Mouse (Mus musculus) MEL (cell line): ENCODE measurements around the gene Rgcc. TPM values are rescaled to one million over a fixed set of nuclear protein-coding genes. Genes with fewer than 3 reads are reported as not detected.

Source experiments
- DNase-seq: peaks from one replicate; pipeline ENCODE4 v3.0.0; 2011; ENCODE audit warnings: low read depth, low spot score
- H3K27ac ChIP-seq: 2 replicates; pipeline ENCODE4 v1.5.1; 2012; ENCODE audit warnings: low read depth, mild to moderate bottlenecking, control low read depth, low read length, moderate library complexity; ENCODE audit not compliant: control insufficient read depth
- H3K27me3 ChIP-seq, 2 experiments: fragments of 150-350 bp in 1 of 2; sonication (generic) in 1 of 2; 2 replicates each; pipeline ENCODE4 v1.6.1; 2012; ENCODE audit warnings: low read length in 2 of 2, mild to moderate bottlenecking in 2 of 2, improper control_type of control experiment in 1 of 2, moderate library complexity in 1 of 2; ENCODE audit not compliant: insufficient read depth in 2 of 2, control insufficient read depth in 1 of 2
- H3K36me3 ChIP-seq, 2 experiments: 2 replicates each; pipeline ENCODE4 v1.6.1; 2012 to 2014; ENCODE audit warnings: low read length in 2 of 2, improper control_type of control experiment in 1 of 2, inconsistent platforms in 1 of 2, mild to moderate bottlenecking in 1 of 2; ENCODE audit not compliant: insufficient read depth in 2 of 2, control insufficient read depth in 1 of 2
- H3K4me1 ChIP-seq, 2 experiments: fragments of 150-350 bp in 1 of 2; sonication (generic) in 1 of 2; 2 replicates each; pipeline ENCODE4 v1.6.1; 2012; ENCODE audit warnings: low read length in 2 of 2, improper control_type of control experiment in 1 of 2, mild to moderate bottlenecking in 1 of 2; ENCODE audit not compliant: insufficient read depth in 2 of 2, control insufficient read depth in 1 of 2
- H3K4me3 ChIP-seq, 2 experiments: fragments of 150-350 bp in 1 of 2; sonication (generic) in 1 of 2; 2 replicates each; pipeline ENCODE4 v1.5.1; 2012; ENCODE audit warnings: low read depth in 2 of 2, low read length in 2 of 2, mild to moderate bottlenecking in 2 of 2, moderate library complexity in 2 of 2, control low read depth in 1 of 2, improper control_type of control experiment in 1 of 2; ENCODE audit not compliant: control insufficient read depth in 1 of 2, insufficient read depth in 1 of 2
- H3K79me2 ChIP-seq: 2 replicates; pipeline ENCODE4 v1.6.1; 2012; ENCODE audit warnings: mild to moderate bottlenecking, low read length, moderate library complexity; ENCODE audit not compliant: control insufficient read depth, poor library complexity, insufficient read depth
- H3K9ac ChIP-seq: 2 replicates; pipeline ENCODE4 v1.6.1; 2012; ENCODE audit warnings: low read depth, mild to moderate bottlenecking, control low read depth, low read length, moderate library complexity; ENCODE audit not compliant: control insufficient read depth, poor library complexity, severe bottlenecking
- H3K9me3 ChIP-seq: fragments of 150-350 bp; sonication (generic); replicated peaks from 2 replicates; pipeline ENCODE4 v1.6.1; 2012; ENCODE audit warnings: mild to moderate bottlenecking, low read length, improper control_type of control experiment, moderate library complexity; ENCODE audit not compliant: insufficient read depth
- CHD1 ChIP-seq: IDR thresholded peaks from 2 replicates; pipeline ENCODE4 v1.6.1; 2012; ENCODE audit warnings: low read depth, mild to moderate bottlenecking, inconsistent platforms, low read length, improper control_type of control experiment
- CHD2 ChIP-seq: IDR thresholded peaks from 2 replicates; pipeline ENCODE4 v1.6.1; 2011; ENCODE audit warnings: low read length, improper control_type of control experiment
- CTCF ChIP-seq, 3 experiments: IDR thresholded peaks in 2 of 3; conservative IDR thresholded peaks in 1 of 3; 2 replicates each; pipeline ENCODE4 v1.5.1; 2011 to 2012; ENCODE audit warnings: low read length in 3 of 3, low read depth in 2 of 3, mild to moderate bottlenecking in 2 of 3, improper control_type of control experiment in 1 of 3, inconsistent platforms in 1 of 3, mixed read lengths in 1 of 3, moderate library complexity in 1 of 3; ENCODE audit not compliant: control insufficient read depth in 1 of 3, insufficient read depth in 1 of 3, poor library complexity in 1 of 3, severe bottlenecking in 1 of 3
- EP300 ChIP-seq, 2 experiments: IDR thresholded peaks; 2 replicates each; pipeline ENCODE4 v1.6.1; 2011; ENCODE audit warnings: improper control_type of control experiment in 2 of 2, low read length in 2 of 2, low read depth in 1 of 2, mild to moderate bottlenecking in 1 of 2
- ETS1 ChIP-seq: IDR thresholded peaks from 2 replicates; pipeline ENCODE4 v1.6.1; 2012; ENCODE audit warnings: low read depth, mild to moderate bottlenecking, inconsistent platforms, low read length, improper control_type of control experiment, moderate library complexity
- GABPA ChIP-seq: IDR thresholded peaks from 2 replicates; pipeline ENCODE4 v1.6.1; 2012; ENCODE audit warnings: low read depth, mild to moderate bottlenecking, inconsistent platforms, low read length, improper control_type of control experiment, moderate library complexity
- GATA1 ChIP-seq: IDR thresholded peaks from 2 replicates; pipeline ENCODE4 v1.6.1; 2011; ENCODE audit warnings: low read depth, low read length, improper control_type of control experiment
- HCFC1 ChIP-seq: IDR thresholded peaks from 2 replicates; pipeline ENCODE4 v1.6.1; 2012; ENCODE audit warnings: low read depth, mild to moderate bottlenecking, inconsistent platforms, low read length, improper control_type of control experiment, moderate library complexity
- JUND ChIP-seq: IDR thresholded peaks from 2 replicates; pipeline ENCODE4 v1.6.1; 2011; ENCODE audit warnings: low read depth, mild to moderate bottlenecking, improper control_type of control experiment, low read length
- MAFK ChIP-seq: IDR thresholded peaks from 2 replicates; pipeline ENCODE4 v1.6.1; 2011; ENCODE audit warnings: low read depth, mild to moderate bottlenecking, low read length, improper control_type of control experiment, borderline replicate concordance
- MAX ChIP-seq: IDR thresholded peaks from 2 replicates; pipeline ENCODE4 v1.6.1; 2011; ENCODE audit warnings: low read length, improper control_type of control experiment
- MEF2A ChIP-seq: IDR thresholded peaks from 2 replicates; pipeline ENCODE4 v1.6.1; 2014; ENCODE audit warnings: low read depth, mild to moderate bottlenecking, inconsistent platforms, low read length, improper control_type of control experiment; ENCODE audit not compliant: poor library complexity, insufficient replicate concordance, severe bottlenecking; ENCODE audit errors: extremely low read depth
- MXI1 ChIP-seq: IDR thresholded peaks from 2 replicates; pipeline ENCODE4 v1.6.1; 2011; ENCODE audit warnings: mild to moderate bottlenecking, low read depth, low read length, improper control_type of control experiment
- MYC ChIP-seq: IDR thresholded peaks from 2 replicates; pipeline ENCODE4 v1.6.1; 2011; ENCODE audit warnings: low read depth, mild to moderate bottlenecking, low read length, improper control_type of control experiment, moderate library complexity
- NRF1 ChIP-seq: IDR thresholded peaks from 2 replicates; pipeline ENCODE4 v1.6.1; 2014; ENCODE audit warnings: low read depth, mild to moderate bottlenecking, inconsistent platforms, low read length, improper control_type of control experiment, moderate library complexity; ENCODE audit not compliant: poor library complexity, insufficient read depth, severe bottlenecking
- POLR2A ChIP-seq, 2 experiments: IDR thresholded peaks; 2 replicates each; pipeline ENCODE4 v1.6.1; 2011 to 2012; ENCODE audit warnings: low read length in 2 of 2, mild to moderate bottlenecking in 2 of 2, control low read depth in 1 of 2, improper control_type of control experiment in 1 of 2, low read depth in 1 of 2, moderate library complexity in 1 of 2; ENCODE audit not compliant: control insufficient read depth in 1 of 2, insufficient read depth in 1 of 2, poor library complexity in 1 of 2
- POLR2AphosphoS2 ChIP-seq: IDR thresholded peaks from 2 replicates; pipeline ENCODE4 v1.6.1; 2011; ENCODE audit warnings: low read length, improper control_type of control experiment
- POLR2AphosphoS5 ChIP-seq: IDR thresholded peaks from 2 replicates; pipeline ENCODE4 v1.6.1; 2012; ENCODE audit warnings: low read depth, borderline replicate concordance, mild to moderate bottlenecking, inconsistent platforms, low read length, moderate library complexity, mixed read lengths
- RAD21 ChIP-seq: IDR thresholded peaks from 2 replicates; pipeline ENCODE4 v1.6.1; 2011; ENCODE audit warnings: mild to moderate bottlenecking, low read depth, low read length, improper control_type of control experiment
- RCOR1 ChIP-seq: IDR thresholded peaks from 2 replicates; pipeline ENCODE4 v1.6.1; 2012; ENCODE audit warnings: low read depth, mild to moderate bottlenecking, inconsistent platforms, low read length, improper control_type of control experiment
- SIN3A ChIP-seq: IDR thresholded peaks from 2 replicates; pipeline ENCODE4 v1.6.1; 2012; ENCODE audit warnings: low read length, improper control_type of control experiment, inconsistent platforms
- SMC3 ChIP-seq: IDR thresholded peaks from 2 replicates; pipeline ENCODE4 v1.6.1; 2011; ENCODE audit warnings: low read depth, low read length, improper control_type of control experiment
- TBP ChIP-seq: IDR thresholded peaks from 2 replicates; pipeline ENCODE4 v1.8.0; 2011; ENCODE audit warnings: low read depth, low read length, improper control_type of control experiment
- TCF12 ChIP-seq: IDR thresholded peaks from 2 replicates; pipeline ENCODE4 v1.6.1; 2014; ENCODE audit warnings: low read depth, mild to moderate bottlenecking, inconsistent platforms, low read length, improper control_type of control experiment, moderate library complexity
- UBTF ChIP-seq: IDR thresholded peaks from 2 replicates; pipeline ENCODE4 v1.6.1; 2012; ENCODE audit warnings: low read depth, mild to moderate bottlenecking, inconsistent platforms, low read length, improper control_type of control experiment, moderate library complexity, borderline replicate concordance; ENCODE audit not compliant: insufficient read depth
- USF1 ChIP-seq: IDR thresholded peaks from 2 replicates; pipeline ENCODE4 v1.6.1; 2014; ENCODE audit warnings: low read depth, mild to moderate bottlenecking, inconsistent platforms, low read length, improper control_type of control experiment, moderate library complexity
- USF2 ChIP-seq, 2 experiments: IDR thresholded peaks; 2 replicates each; pipeline ENCODE4 v1.6.1; 2011 to 2012; ENCODE audit warnings: improper control_type of control experiment in 2 of 2, low read length in 2 of 2, borderline replicate concordance in 1 of 2, inconsistent platforms in 1 of 2, low read depth in 1 of 2, mild to moderate bottlenecking in 1 of 2; ENCODE audit not compliant: insufficient read depth in 1 of 2
- ZC3H11A ChIP-seq: IDR thresholded peaks from 2 replicates; pipeline ENCODE4 v1.6.1; 2012; ENCODE audit warnings: low read depth, mild to moderate bottlenecking, inconsistent platforms, low read length, improper control_type of control experiment
- ZKSCAN1 ChIP-seq: IDR thresholded peaks from 2 replicates; pipeline ENCODE4 v1.6.1; 2012; ENCODE audit warnings: low read depth, mild to moderate bottlenecking, inconsistent platforms, low read length, improper control_type of control experiment, moderate library complexity
- ZMIZ1 ChIP-seq: IDR thresholded peaks from 2 replicates; pipeline ENCODE4 v1.6.1; 2012; ENCODE audit warnings: low read depth, mild to moderate bottlenecking, inconsistent platforms, low read length, improper control_type of control experiment, moderate library complexity
- ZNF384 ChIP-seq: IDR thresholded peaks from 2 replicates; pipeline ENCODE4 v1.6.1; 2012; ENCODE audit warnings: low read depth, mild to moderate bottlenecking, inconsistent platforms, low read length, improper control_type of control experiment
- polyA plus RNA-seq, 2 experiments: library from polyadenylated mRNA; stranded (reverse) in 1 of 2; unstranded in 1 of 2; fragments of >175 nt in 1 of 2; fragments of >200 nt in 1 of 2; gene quantifications; 2 replicates each; pipeline versions ENCODE4 v1.2.1 to v1.2.4; 2012; ENCODE audit warnings: low replicate concordance in 2 of 2, low read depth in 1 of 2; ENCODE audit not compliant: insufficient read length in 2 of 2, insufficient read depth in 1 of 2, missing spikeins in 1 of 2
- total RNA-seq: library from RNA; depleted of rRNA; stranded (reverse); fragments of 300-350 nt; gene quantifications from 2 replicates; pipeline ENCODE4 v1.2.3, GENCODE M21; 2012

Gene Rgcc
- total and polyA plus RNA-seq, 3 experiments, result 1.2 to 1.8 TPM; not detected in 1

DNA sequence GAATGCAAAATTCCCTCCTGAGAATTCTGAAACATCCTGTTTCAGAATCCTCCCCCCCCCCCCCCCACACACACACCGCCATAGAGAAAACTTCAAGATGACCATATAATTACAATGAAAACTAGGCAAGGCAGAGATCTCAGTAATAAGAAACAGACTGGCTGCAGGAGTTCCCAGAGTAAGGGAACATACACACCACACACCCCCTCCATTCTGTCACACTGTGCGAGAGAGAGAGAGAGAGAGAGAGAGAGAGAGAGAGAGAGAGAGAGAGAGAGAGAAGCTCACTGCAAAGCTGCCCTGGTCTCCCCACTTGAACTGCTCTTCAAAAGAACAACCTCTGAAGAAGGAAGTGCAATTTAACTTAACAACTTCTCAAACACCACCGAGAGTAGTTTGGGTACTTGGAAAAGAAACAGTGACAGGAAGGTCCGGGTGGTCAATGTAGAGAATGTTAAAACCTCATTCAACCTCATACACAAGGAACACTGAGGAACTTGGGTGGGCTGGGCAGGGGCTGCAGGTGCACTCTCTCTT, 10.5 kb upstream of the Rgcc start:
- H3K27me3 ChIP-seq, result no peaks in the 10 kb centered on the region
- peaks cover 0 to 12% of the 10 kb centered on the region in 2 experiments; a peak in 2 of 4 replicates for H3K36me3 ChIP-seq
- DNase-seq, result no peak
- no peak overlapping the region for H3K27ac ChIP-seq
- H3K79me2 ChIP-seq, result no peaks in the 10 kb centered on the region
- H3K4me3 ChIP-seq, result no peak overlapping the region
- H3K9me3 ChIP-seq, result no peaks in the 10 kb centered on the region
- H3K9ac ChIP-seq, result no peak overlapping the region
- TF ChIP-seq MYC (no peak), EP300 (IDR thresholded peaks at IDR 0.05; ENCODE audit: low read depth in 1 of 2, low read length in 2 of 2) (no peak), RCOR1 (no peak), ZC3H11A (no peak), CTCF (IDR thresholded peaks at IDR 0.05 in 2 of 3, conservative IDR thresholded peaks at IDR 0.05 in 1 of 3; ENCODE audit: control insufficient read depth in 1 of 3, insufficient read depth in 1 of 3, low read depth in 2 of 3, low read length in 3 of 3, poor library complexity in 1 of 3, severe bottlenecking in 1 of 3) (no peak), MXI1 (no peak), ETS1 (no peak), ZNF384 (no peak), SMC3 (no peak), SIN3A (no peak), NRF1 (no peak), POLR2A (IDR thresholded peaks at IDR 0.05; ENCODE audit: control insufficient read depth in 1 of 2, insufficient read depth in 1 of 2, low read depth in 1 of 2, low read length in 2 of 2, poor library complexity in 1 of 2) (no peak), JUND (no peak), MEF2A (no peak), GATA1 (no peak), MAFK (no peak), GABPA (no peak), TBP (no peak), ZKSCAN1 (no peak), USF2 (IDR thresholded peaks at IDR 0.05; ENCODE audit: borderline replicate concordance in 1 of 2, insufficient read depth in 1 of 2, low read depth in 1 of 2, low read length in 2 of 2) (no peak)
- H3K4me1 ChIP-seq, result peaks cover 0 to 20% of the 10 kb centered on the region in 2 experiments; a peak in 3 of 4 replicates

DNA sequence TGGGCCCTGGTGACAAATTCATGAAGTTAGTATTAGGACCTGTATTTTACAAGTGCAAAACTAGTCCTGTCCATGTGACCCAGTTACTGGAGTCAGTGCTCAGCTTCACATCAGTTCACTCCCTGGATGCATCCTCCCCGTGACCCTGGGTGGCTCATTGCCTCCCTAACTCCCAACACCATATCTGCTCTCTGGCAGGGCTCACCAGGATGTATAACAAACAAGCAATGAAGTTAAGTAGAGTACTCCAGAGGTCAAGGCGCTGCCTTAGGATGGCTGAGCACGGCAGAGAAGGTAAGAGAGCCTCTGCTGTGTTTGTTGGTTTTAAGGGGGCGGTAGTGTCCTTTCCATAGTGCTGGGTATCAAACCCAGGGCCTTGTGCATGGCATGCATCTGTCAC, 7.7 kb upstream of the Rgcc start:
- peaks cover 0 to 17% of the 10 kb centered on the region in 2 experiments; a peak in 2 of 4 replicates for H3K4me1 ChIP-seq
- no peak overlapping the region for H3K9ac ChIP-seq
- no peaks in the 10 kb centered on the region for H3K79me2 ChIP-seq
- DNase-seq, result no peak
- no peaks in the 10 kb centered on the region for H3K27me3 ChIP-seq
- H3K4me3 ChIP-seq, result no peak overlapping the region
- no peak overlapping the region for H3K27ac ChIP-seq
- H3K36me3 ChIP-seq, result peaks cover 0 to 11% of the 10 kb centered on the region in 2 experiments; a peak in 2 of 4 replicates
- H3K9me3 ChIP-seq, result no peaks in the 10 kb centered on the region
- no peak for TF ChIP-seq ZKSCAN1
- no peak for TF ChIP-seq GATA1
- no peak for TF ChIP-seq TCF12
- TF ChIP-seq POLR2AphosphoS5, result no peak
- TF ChIP-seq ZNF384, result no peak
- no peak for TF ChIP-seq POLR2AphosphoS2
- no peak for TF ChIP-seq NRF1
- no peak for TF ChIP-seq ZC3H11A
- TF ChIP-seq MEF2A, result no peak
- no peak for TF ChIP-seq CHD1
- TF ChIP-seq CHD2, result no peak
- no peak for TF ChIP-seq RAD21
- TF ChIP-seq ZMIZ1, result no peak
- TF ChIP-seq HCFC1, result no peak
- TF ChIP-seq POLR2A (IDR thresholded peaks at IDR 0.05; ENCODE audit: control insufficient read depth in 1 of 2, insufficient read depth in 1 of 2, low read depth in 1 of 2, low read length in 2 of 2, poor library complexity in 1 of 2), result no peak
- TF ChIP-seq UBTF, result no peak
- TF ChIP-seq MAX, result no peak
- no peak for TF ChIP-seq USF1
